Mouse (Mus musculus) small intestine, adult 2 months (tissue): Measurements from ENCODE around the gene Actr3b.

Experiments
- CTCF ChIP-seq: fragments of 200-500 bp; IDR thresholded peaks from 2 replicates; pipeline ENCODE4 v1.5.1; 2012; ENCODE audit warnings: low read depth, mild to moderate bottlenecking, control low read depth, inconsistent platforms, low read length, moderate library complexity, mixed read lengths; ENCODE audit not compliant: insufficient replicate concordance, insufficient read length; ENCODE audit errors: extremely low read depth
- POLR2A ChIP-seq: fragments of 200-500 bp; IDR thresholded peaks from 2 replicates; pipeline ENCODE4 v1.6.1; 2012; ENCODE audit warnings: low read depth, mild to moderate bottlenecking, control low read depth, inconsistent platforms, low read length, moderate library complexity

- TF ChIP-seq CTCF, result no peak
- TF ChIP-seq POLR2A, result no peak
Observed at GRCm38 (mm10) chr5:25719390-25719789, 40.4 kb upstream of the Actr3b start.
